Mouse (Mus musculus) ES-Bruce4 (cell line): ENCODE data around the gene Klhl7.

Experiments
- CTCF ChIP-seq: IDR thresholded peaks from one replicate; pipeline ENCODE4 v1.8.1; 2011; ENCODE audit warnings: low read depth, low read length
- POLR2A ChIP-seq: IDR thresholded peaks from one replicate; pipeline ENCODE4 v1.8.1; 2011; ENCODE audit warnings: low read length; ENCODE audit not compliant: insufficient read depth

DNA sequence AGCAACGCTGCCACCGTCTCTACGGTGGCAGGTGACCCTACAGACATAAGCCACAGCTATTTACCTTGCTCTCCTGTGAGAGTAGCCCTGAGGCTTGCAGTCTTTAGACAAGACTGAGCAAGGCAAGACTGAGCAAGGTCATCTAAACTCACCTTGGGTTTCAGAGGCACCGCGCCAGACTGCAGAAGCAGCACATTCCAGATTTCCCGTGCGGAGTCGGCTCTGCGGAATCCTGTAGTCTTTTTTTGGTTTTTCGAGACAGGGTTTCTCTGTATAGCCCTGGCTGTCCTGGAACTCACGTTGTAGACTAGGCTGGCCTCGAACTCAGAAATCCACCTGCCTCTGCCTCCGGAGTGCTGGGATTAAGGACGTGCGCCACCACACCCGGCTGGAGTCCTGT, 14.2 kb upstream of the Klhl7 start:
- TF ChIP-seq CTCF (no peak), POLR2A (no peak)
